Mouse (Mus musculus) lung, postnatal 36 days (tissue): ENCODE results near the gene Habp4.

Experiments
- DNase-seq: peaks from one replicate; pipeline ENCODE4 v3.0.0; 2022; ENCODE audit warnings: mixed read lengths

The Habp4 gene

DNA sequence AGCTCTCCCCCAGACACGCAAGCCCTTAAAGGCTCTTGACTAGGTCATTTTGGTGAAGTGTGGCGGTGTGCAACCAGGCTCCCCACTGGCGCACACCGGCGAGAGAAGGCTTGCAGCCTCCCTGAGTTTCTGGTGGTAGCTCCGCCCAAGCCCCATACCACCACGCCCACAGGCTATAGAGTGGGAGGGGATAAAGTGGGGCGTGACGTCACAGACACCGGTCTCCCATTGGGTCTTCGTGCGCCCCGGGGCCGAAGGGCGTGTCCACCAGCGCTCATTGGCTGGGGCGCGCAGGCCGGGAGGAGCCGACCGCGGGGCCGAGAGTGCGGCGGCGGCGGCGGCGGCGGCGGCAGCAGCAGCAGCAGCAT, at the start of gene Habp4:
Gene Habp4 (plus strand): TSS at position 277 of the 368 bp plus-strand sequence.
- DNase-seq, result peak; percentile 99

DNA sequence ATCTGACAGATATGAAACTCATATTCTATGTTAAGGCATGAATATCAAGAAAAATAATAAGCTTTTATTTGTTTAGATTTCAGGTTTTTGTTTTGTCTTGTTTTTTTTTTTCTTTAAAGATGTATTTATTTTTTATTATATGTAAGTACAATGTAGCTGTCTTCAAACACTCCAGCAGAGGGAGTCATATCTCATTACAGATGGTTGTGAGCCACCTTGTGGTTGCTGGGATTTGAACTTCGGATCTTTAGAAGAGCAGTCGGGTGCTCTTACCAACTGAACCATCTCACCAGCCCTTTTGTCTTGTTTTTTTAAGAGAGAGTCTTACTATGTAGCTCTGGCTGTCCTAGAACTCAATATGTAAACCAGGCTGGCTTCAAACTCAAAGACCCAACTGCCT, 44.2 kb upstream of the Habp4 start:
- DNase-seq, result peak; percentile 37

DNA sequence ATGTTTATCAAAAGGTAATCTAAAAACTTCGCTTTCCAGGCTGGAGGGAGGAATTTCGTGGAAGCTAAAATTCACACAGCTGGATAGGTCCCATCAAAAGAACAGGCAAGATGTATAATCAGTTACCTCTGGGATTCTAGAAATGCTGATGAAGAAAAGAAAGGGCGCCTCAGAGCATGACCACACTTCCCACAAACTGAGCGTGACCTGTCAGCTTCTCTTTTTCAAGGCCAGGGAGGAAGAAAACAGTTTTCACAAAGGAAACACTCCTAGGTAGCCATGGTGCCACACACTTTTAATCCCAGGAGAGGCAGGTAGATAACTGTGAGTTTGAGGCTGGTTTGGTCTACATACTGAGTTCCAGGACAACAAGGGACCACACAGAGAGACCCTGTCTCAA, 40.9 kb upstream of the Habp4 start:
- no peak for DNase-seq

DNA sequence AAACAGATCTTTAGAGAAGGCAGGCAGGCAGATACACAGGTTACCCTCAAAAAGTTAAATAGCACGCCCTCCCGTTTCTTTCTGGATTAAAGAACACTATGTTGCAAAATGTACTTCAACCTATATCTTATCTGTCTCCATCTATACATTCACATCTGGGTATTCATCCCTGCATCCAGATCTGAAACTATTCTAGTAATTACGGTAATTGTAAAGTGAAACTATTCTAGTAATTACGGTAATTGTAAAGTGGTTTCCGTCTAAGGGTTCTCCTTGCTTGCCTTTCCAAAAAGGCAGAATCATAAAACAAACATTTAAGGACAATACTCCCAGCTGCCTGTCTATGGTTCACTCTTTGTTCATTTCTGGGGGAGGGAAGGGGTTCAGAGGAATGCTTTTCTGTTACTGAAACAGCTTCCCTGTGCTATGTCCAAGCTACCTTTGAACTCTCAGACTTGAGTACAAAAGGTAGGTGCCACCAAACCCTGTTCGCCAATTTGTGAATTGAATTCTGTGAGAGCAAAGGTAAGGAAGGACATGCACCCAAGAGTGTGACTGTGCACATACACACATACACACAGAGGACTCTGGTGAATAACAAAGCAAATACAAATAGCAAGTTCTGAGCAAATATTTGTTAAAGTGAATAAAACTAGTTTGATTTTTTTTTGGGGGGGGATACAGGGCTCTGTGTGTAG, 38.0 kb upstream of the Habp4 start:
- DNase-seq, result no peak

DNA sequence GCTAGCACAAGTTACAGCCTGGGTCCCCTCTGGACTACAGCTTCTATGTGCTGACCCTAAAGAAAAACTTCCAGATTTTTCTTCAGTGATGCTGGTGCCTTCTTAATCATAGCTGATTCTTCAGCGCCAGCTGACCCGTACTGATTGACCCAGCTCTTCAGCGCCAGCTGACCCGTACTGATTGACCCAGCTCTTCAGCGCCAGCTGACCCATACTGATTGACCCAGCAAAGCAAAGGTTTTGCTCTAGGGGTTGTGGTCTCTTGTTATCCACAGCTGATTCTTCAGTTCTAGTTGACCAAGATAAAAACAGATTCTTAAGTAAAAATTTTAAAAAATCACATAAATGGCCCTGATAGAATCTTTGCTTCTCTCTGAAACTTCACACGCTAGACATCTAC, 36.7 kb upstream of the Habp4 start:
- no peak for DNase-seq

DNA sequence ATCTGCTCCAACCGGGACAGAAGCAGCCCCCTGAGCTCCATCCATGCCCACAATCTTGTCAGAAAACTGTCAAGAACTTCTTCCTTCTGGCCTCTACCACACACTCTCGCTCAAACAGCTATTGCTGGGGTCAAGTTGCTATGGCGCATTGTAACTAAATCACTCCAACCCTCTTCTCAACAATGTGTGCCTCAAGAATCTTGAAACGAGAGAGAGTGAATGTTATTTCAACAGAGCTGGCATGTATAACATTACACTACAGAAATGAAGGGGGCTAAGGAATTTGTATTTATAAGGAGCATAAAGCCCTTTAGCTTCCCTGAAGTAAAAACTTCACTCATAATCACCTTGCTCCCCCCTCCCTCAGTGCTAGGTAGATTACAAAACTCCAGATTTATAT, 35.3 kb upstream of the Habp4 start:
- DNase-seq, result peak; percentile 12

DNA sequence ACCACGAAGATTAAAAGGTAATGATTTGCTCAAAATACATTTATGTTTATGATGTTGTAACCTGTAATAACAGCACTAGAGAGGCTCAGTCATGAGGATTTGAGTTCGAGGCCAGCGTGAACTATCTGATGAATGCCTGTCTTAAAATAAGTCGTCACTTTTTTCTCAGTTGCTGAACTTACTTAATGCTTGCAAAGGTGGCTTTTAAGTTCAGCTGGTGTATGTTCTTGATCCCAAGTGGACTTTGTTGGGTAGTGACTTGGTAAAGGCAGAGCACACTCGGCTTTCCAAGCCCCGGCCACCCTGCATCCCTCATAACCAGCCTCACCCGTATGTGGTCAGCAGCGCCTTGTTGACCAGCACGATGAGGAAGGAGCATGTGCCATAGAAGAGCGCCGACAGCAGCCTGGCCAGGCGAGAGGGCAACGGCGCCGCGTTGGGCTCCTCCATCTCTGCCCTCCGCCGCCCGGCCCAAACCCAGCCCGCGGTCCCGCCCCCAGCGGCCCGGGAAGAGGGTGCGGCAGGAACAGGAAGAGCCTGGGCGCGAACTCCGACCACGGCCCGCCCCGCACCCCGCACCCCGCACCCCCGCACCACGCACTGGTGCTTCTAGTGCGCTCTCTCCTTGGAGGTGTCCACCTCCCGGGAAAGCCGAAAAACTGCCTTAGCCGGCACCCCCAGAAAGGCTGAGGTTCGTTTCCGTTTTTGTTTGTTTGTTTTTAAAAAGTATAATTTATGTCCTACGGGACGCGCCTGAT, 32.6 kb upstream of the Habp4 start, which contains the start of gene Slc35d2:
Gene Slc35d2 (minus strand): TSS at position 511 of the 758 bp plus-strand sequence.
- DNase-seq, result peak; percentile 81

DNA sequence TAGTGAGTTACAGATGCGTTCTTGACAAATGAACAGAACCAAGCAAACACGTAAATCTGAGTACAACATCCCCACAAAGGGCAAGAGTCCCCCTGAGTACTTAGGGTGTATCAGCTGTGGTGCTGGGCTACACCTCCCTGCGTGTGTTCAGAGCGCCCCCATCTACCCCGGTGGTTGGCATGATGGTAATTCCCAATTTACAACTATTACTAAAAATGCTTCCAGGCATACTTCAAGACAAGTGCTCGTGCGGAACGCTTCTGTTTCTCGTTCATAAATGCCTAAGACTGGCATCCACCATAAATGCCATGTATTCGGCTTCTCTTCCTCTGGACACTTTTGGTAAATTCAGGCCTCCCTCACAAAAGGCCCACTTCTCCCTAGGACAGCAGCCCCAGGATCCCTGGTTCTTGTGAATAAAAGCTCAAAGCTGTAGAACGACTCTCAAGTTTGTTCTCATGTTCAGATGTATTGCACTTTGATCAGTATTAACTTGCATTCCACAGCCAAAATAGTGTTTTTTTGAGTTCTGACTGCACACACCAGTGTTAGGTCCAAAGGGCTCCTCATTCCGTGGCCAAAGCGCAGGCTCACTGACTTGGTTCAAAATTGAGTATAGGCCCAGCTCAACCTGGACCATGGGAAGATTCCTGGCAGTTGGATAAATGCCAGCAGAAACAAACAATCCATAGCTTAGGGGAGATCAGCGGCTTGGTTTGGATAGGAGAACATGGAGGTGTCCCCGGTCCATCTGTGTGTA, 31.8 kb upstream of the Habp4 start:
- peak; percentile 78 for DNase-seq

DNA sequence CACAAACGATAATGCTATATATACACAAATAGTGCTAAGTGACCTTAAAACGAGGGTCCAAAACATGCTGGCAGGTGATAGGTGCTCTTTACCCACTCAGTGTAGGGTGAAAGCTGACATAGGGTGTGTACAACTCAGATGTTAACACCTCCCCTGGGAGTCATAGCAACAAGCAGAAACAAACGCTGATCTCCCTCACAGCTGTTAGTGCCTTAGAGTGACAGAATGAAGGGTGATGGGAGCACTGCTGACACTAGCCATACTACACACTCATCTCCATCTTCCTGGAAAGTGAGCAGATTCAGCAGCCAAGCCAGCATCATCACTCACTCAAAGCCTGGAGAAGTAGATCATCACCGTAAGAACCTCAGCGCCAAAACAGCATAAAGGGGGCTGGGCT, 11.5 kb upstream of the Habp4 start:
- DNase-seq, result no peak

DNA sequence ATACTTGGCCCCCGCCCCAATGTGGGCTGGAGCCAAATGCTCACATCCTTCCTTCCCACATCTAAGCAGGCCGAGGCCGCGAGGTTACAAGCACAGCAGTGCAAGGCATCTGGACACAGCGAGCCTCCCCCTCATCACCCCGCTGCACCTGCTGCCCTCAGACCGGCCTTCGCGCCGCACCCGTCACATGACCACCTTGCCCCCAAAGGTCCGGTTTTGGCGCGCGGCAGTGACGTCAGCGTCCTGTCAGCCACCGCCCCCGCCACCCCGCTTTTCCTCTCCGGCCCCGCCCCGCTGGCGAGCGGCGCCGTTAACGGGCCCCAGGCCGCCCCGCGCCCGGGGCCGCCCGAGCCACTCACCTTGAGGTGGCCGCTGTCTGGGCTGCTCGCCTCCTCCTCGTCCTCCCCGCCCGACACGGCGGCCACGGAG, 9.4 kb upstream of the Habp4 start:
- peak; percentile 90 for DNase-seq

DNA sequence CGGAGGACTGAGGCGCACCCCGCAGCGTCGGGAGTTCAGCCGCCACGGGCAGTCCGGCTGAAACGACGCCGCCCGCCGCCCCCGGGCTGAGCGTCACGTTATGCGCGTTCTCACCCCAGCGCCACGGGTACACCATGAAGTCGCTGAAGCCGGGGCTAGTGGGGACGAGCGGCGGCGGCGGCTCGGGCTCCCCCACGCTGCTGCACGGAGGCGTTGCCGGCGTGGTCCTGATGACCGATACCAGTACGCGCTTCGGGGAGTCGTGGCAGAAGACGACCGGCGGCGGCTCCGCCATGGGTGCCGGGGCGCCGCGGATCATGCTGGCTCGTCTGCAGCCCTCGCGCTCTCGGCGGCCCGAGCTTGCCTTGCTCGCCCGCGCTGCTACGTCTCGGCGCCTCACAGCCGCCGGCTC, 8.9 kb upstream of the Habp4 start:
- peak; percentile 11 for DNase-seq

DNA sequence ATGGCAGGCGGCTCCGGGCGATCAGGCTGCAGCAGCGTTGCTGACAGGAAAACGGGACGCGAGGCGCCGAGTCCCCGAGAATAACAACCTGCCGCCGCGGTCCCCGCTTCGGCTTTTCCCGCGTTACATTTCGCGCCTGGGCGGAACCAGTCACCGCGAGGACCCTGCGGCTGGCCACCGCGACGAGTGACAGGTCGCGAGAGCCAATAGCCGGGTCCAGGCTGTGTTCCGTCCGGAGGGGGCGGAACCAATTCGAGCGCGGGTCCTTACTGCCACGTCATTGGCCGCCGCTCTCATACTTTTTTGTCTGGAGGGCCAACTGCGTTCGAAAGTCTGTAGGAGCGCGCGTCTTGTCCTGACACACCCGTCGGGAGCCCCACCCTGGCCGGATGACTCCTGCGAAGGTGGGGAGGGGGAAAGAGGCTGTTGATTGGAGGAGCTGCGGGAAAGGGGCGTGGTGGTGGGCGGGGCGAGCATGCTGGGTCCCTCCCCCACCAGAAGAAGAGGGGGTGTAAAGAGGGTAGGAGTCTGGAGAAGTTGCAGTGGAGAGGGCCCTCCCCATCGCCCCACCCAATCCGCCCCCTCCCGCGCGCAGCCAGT, 8.4 kb upstream of the Habp4 start, which contains the start of gene Zfp367:
Gene Zfp367 (minus strand): TSS at position 120 of the 600 bp plus-strand sequence.
- DNase-seq, result peak; percentile 99

DNA sequence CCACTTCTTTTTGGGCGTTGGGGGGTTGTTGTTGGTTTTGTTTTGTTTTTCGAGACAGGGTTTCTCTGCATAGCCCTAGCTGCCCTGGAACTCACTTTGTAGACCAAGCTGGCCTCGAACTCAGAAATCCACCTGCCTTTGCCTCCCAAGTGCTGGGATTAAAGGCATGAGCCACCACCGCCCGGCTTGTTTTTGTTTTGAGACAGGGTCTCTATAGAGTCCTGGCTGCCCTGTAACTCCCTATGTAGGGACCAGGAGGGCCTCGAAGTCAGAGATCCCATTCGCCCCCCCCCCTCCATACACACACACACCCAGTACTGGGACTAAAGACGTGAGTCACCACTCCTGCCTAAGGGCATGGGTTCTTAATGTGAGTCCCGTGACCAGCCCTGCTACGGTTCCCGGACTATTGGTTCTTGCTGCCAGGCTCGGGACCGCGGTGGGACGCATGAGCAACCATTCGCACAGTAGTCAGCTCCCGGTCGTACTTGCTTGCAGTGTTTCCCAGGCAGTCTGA, 7.8 kb upstream of the Habp4 start:
- peak; percentile 76 for DNase-seq

DNA sequence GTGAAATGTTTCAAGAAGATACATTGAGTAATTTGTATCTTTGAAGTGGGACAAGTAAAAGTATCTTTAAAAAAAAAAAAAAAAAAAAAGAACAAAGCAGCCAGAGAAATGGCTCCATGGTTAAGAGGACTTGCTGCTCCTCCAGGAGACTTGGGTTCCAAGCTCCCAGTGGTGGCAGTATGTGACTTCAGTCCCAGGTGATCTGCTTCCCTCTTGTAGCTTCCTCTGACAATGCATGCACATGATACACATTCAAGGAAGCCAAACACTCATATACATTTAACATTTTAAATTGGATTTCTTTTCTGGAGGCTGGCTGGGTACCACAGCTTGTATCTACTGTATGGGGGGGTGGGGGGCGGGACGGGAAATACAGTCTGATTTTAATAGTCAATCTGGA, 7.0 kb upstream of the Habp4 start:
- peak; percentile 9 for DNase-seq

DNA sequence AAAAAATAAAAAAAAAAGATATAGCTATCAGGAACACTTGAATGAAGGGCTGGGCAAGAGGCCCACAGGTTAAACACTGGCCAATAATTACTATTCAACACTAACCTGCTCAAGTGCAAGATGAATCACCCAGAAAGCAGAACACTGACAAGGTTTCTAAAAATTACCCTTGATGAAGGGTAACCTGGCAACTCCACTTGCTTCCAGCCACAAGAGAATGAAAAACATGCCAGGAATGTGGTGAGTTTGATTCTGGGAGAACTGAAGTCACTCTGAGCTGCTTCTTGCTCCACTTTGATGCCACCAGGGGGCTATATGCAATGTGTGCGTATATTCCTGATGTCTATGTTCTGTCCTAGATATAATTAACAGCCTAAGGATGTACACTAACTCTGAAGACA, 6.5 kb upstream of the Habp4 start:
- DNase-seq, result peak; percentile 86

DNA sequence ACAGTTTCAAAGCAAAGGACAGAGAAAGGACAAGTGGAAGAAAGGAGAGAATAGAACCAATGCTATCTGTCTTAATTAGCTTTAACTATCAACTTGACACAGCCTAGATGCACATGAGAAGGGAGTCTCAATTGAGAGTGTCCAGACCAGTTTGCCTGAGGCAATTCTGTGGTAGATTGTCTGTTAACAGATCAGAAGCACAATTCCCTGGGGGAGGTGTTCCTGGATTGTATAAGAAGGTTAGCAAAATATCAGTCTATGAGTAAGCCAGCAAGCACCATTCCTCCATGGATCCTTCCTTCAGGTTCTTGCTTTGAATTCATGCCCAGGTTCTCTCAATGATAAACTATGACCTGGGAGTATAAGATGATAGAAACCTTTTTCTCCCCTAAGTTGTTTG, 4.7 kb upstream of the Habp4 start:
- DNase-seq, result no peak

DNA sequence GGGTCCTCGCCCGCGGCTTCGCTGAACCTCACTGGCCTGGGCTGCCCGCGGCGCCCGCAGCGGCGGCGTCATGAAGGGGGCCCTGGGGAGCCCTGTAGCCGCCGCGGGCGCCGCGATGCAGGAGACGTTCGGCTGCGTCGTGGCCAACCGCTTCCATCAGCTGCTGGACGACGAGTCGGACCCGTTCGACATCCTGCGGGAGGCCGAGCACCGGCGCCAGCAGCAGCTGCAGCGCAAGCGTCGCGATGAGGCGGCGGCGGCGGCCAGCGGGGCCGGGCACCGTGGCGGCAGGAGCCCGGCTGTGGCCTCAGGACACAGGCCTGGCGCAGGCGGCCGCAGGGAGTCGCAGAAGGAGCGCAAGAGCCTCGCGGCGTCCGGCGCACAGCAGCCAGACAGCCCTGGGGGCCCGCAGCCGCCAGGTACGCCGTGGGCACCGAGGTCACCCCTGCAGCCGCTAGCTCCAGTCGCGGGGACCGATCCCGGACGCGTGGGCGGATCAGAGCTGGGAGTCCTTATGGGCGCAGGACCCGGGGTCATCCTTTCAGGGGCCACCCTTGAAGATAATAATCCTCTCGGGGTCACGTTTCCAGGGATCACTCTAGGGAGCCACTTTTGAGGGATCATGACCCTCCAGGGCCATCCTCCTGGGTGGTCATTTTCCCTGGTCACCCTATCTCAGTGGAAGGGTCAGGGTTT, 440 bp downstream of the Habp4 start:
- no peak for DNase-seq

DNA sequence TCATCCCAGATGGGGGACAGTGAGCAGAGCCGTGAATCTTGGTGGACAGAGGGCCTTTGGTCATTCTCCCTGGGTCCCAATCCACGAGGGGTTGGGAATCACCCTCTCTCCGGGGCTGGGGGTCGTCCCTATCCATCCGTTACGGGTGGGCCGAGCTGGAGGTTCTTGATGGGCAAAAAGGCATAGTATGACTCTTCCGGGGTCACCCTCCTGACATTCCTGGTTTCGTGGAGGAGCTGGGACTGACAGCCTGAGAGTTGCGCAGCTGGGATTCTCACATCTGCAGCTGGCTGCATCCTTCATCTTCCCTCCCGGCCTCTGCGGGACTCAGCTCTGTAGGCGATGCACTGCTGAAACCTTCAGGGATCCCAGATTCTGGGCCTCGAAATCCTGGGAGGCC, 1.0 kb downstream of the Habp4 start:
- DNase-seq, result no peak

DNA sequence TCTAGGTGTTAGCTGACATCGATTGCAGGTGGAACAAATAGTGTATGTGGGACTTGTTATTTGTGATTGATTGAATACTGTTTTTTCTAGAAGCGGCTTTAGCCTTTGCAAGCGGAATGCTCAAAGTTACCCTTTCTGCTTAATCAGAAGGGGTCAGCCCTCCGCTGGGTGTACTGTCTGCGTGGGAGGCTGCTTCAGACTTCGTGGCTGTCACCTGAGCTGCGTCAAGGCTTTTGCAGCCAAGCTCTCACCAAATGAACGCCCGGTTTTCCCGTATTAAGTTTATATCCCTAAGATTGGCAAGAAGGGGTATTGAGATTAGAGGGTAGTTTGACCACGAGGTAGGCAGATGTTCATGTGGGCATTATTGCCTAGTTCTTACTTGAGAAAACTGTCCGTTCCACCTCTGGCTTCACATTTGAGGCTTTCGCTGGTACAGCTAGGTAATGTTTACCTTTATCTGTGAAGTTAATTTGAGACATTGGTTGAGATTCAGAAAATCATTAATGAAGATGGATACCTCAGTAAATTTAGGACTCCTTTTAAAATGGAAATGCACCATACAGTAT, 1.6 kb downstream of the Habp4 start:
- no peak for DNase-seq

DNA sequence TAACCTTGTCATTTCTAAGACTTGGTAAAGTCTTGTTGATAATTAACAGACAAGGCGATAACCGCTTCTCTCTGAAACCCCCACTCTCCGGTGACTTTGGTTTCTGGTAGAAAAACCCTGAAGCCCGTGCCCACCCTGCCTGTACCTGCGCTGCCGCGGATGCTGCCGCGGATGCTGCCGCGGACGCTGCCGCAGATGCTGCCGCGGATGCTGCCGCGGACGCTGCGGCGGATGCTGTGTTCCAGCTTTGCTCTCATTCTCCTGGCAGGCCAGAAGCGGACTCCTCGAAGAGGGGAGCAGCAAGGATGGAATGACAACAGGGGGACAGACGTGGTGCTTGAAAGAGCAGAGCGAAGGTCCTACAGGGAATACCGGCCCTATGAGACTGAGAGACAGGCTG, 8.1 kb downstream of the Habp4 start:
- no peak for DNase-seq

DNA sequence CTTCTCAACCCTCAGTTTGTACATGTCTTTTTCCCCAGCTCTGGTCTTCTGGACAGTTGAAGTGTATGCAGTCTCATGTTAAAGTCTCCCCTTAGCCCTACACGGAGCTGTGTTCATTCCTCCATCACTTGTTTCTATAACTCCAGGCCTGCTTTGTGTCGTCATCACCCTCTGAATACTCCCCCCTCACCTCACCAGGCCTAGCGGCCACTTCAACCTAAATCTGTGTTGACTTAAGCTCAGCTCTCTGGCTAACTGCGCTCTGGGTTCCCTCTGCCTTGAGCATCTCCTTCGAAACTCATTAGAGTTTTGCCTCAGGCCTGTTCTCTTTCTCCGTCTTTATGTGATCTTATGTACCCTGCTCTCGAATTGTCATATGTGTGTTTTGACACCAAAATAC, 16.4 kb downstream of the Habp4 start:
- DNase-seq, result no peak
